9 mouse cellular contexts compared by ENCODE assay signal in genomic region chr16:20547423-20547822, GRCm38 (mm10). TPM values are rescaled to one million over a fixed set of nuclear protein-coding genes. Genes with fewer than 3 reads are reported as not detected.
A peak's percentile ranks its signal among the peaks of the same experiment; 100 is the strongest.
DNase-seq lines count a peak whose midpoint lies in the region; ATAC-seq lines count a peak whose summit lies in the region.
"Had no signal": no experiment of that assay in that cellular context is flagged by ENCODE, and none has a peak within 500 bp of the region (broad histone marks: within the 10 kb centered on the region; RNA-seq: fewer than 3 reads in every experiment).

No protein-coding gene starts in this region.

- peaks cover 53% of the 10 kb centered on the region for H3K36me3 ChIP-seq in kidney, embryonic 14.5 days (ENCODE audit: control insufficient read depth, insufficient read depth, low read length)
- H3K36me3 ChIP-seq in embryonic facial prominence, embryonic 11.5 days (replicated peaks; ENCODE audit: control insufficient read depth, insufficient read depth, low read depth, low read length) = peaks cover 14% of the 10 kb centered on the region
- H3K36me3 ChIP-seq in limb, embryonic 13.5 days = peaks cover 61% of the 10 kb centered on the region
- H3K36me3 ChIP-seq in neural tube, embryonic 13.5 days = peaks cover 65% of the 10 kb centered on the region

- peak overlapping the region; percentile 25; the same call in 1 of the 2 replicates for H3K27ac ChIP-seq in kidney, embryonic 14.5 days (ENCODE audit: low read depth, low read length)
- H3K27ac ChIP-seq in embryonic facial prominence, embryonic 11.5 days (replicated peaks; ENCODE audit: low read depth, low read length) = no peak overlapping the region
- no peak overlapping the region for H3K27ac ChIP-seq in limb, embryonic 13.5 days
- 0 out of 2 replicates have a peak overlapping the region, but pooled peaks have one; percentile 2 for H3K27ac ChIP-seq in neural tube, embryonic 13.5 days (replicated peaks)

- 50% methylated on average over 5 of the region's 5 CpGs for WGBS in kidney, embryonic 14.5 days
- WGBS in embryonic facial prominence, embryonic 11.5 days = 56% methylated on average over 5 of the region's 5 CpGs
- 44% methylated on average over 5 of the region's 5 CpGs for WGBS in limb, embryonic 13.5 days
- WGBS in neural tube, embryonic 13.5 days = 65% methylated on average over 5 of the region's 5 CpGs

- H3K9ac ChIP-seq in kidney, embryonic 14.5 days (ENCODE audit: low read depth, low read length) = peak overlapping the region; percentile 64; the same call in 1 of the 2 replicates
- H3K9ac ChIP-seq in embryonic facial prominence, embryonic 11.5 days (replicated peaks; ENCODE audit: low read length) = no peak overlapping the region
- peak overlapping the region; percentile 71 for H3K9ac ChIP-seq in limb, embryonic 13.5 days
- H3K9ac ChIP-seq in neural tube, embryonic 13.5 days = peak overlapping the region; percentile 61

- H3K9me3 ChIP-seq in kidney, embryonic 14.5 days (ENCODE audit: control insufficient read depth, low read length) = no peaks in the 10 kb centered on the region
- no peaks in the 10 kb centered on the region for H3K9me3 ChIP-seq in embryonic facial prominence, embryonic 11.5 days (replicated peaks; ENCODE audit: control insufficient read depth, low read length)
- no peaks in the 10 kb centered on the region for H3K9me3 ChIP-seq in limb, embryonic 13.5 days
- no peaks in the 10 kb centered on the region for H3K9me3 ChIP-seq in neural tube, embryonic 13.5 days

- H3K4me1 ChIP-seq in kidney, embryonic 14.5 days (ENCODE audit: control insufficient read depth, insufficient read depth, low read length) = peaks cover 11% of the 10 kb centered on the region; the same call in 1 of the 2 replicates
- no peaks in the 10 kb centered on the region for H3K4me1 ChIP-seq in embryonic facial prominence, embryonic 11.5 days (ENCODE audit: control insufficient read depth, insufficient read depth, low read length)
- peaks cover 19% of the 10 kb centered on the region for H3K4me1 ChIP-seq in limb, embryonic 13.5 days
- H3K4me1 ChIP-seq in neural tube, embryonic 13.5 days (replicated peaks) = peaks cover 25% of the 10 kb centered on the region

- ATAC-seq in kidney, embryonic 14.5 days (ENCODE audit: low FRiP score, low TSS enrichment) = no peak
- no peak for ATAC-seq in embryonic facial prominence, embryonic 11.5 days (replicated peaks; ENCODE audit: insufficient number of reproducible peaks, low FRiP score, low TSS enrichment, low read depth)
- ATAC-seq in limb, embryonic 13.5 days (ENCODE audit: low FRiP score, low read depth) = no peak
- ATAC-seq in neural tube, embryonic 13.5 days (ENCODE audit: low read depth) = no peak

- H3K4me2 ChIP-seq in kidney, embryonic 14.5 days (replicated peaks; ENCODE audit: low read depth, low read length) = peak overlapping the region; percentile 48
- peak overlapping the region; percentile 70 for H3K4me2 ChIP-seq in embryonic facial prominence, embryonic 11.5 days (ENCODE audit: low read depth, low read length)
- H3K4me2 ChIP-seq in limb, embryonic 13.5 days (replicated peaks) = peak overlapping the region; percentile 81
- peak overlapping the region; percentile 93 for H3K4me2 ChIP-seq in neural tube, embryonic 13.5 days

- H3K4me3 ChIP-seq in kidney, embryonic 14.5 days (ENCODE audit: low read length) = peak overlapping the region; percentile 74
- 0 out of 2 replicates have a peak overlapping the region, but pooled peaks have one; percentile 60 for H3K4me3 ChIP-seq in embryonic facial prominence, embryonic 11.5 days (ENCODE audit: low read depth, low read length)
- peak overlapping the region; percentile 74 for H3K4me3 ChIP-seq in limb, embryonic 13.5 days
- peak overlapping the region; percentile 93 for H3K4me3 ChIP-seq in neural tube, embryonic 13.5 days

- DNase-seq in kidney, postnatal 10 days = no peak
- no peak for DNase-seq in embryonic facial prominence, embryonic 11.5 days (ENCODE audit: low spot score)
- DNase-seq in layer of hippocampus, postnatal 10 days (ENCODE audit: low spot score in 2 of 2) = no peak
- DNase-seq in urinary bladder, postnatal 25 days (ENCODE audit: low spot score) = no peak
- DNase-seq in ovary, postnatal 10 days (ENCODE audit: low spot score) = no peak

- H3K27me3 ChIP-seq in kidney, embryonic 14.5 days (ENCODE audit: control insufficient read depth, insufficient read depth, low read length) = no peaks in the 10 kb centered on the region
- no peaks in the 10 kb centered on the region for H3K27me3 ChIP-seq in embryonic facial prominence, embryonic 11.5 days (ENCODE audit: control insufficient read depth, insufficient read depth, low read length)
- H3K27me3 ChIP-seq in limb, embryonic 13.5 days = no peaks in the 10 kb centered on the region
- H3K27me3 ChIP-seq in neural tube, embryonic 13.5 days = no peaks in the 10 kb centered on the region

RNA-seq across cellular contexts. Expression of gene Abcf3, which starts 1.0 kb away (rescaled TPM):
- 42.6 and 44.5 TPM in 2 replicates for polyA plus RNA-seq in kidney, embryonic 14.5 days (2014; fragmentation: Nextera tagmentation; extraction: Ambion mirVana)
- 56.3 and 58.1 TPM in 2 replicates for polyA plus RNA-seq in embryonic facial prominence, embryonic 11.5 days (2014; fragmentation: Nextera tagmentation; extraction: Ambion mirVana)
- 68.1 and 78.1 TPM in 2 replicates for polyA plus RNA-seq in limb, embryonic 13.5 days (2015; fragmentation: Nextera tagmentation; extraction: Ambion mirVana)
- 72.2 and 81.5 TPM in 2 replicates for polyA plus RNA-seq in neural tube, embryonic 13.5 days (2015; fragmentation: Nextera tagmentation; extraction: Ambion mirVana)
- 10 to 100 TPM; 61.3 to 90.1 TPM for total RNA-seq in layer of hippocampus, postnatal 10 days (2021)

RNA-seq across cellular contexts. Expression of gene Ap2m1, which starts 12.1 kb away (rescaled TPM):
- 607 TPM in 2 replicates for polyA plus RNA-seq in kidney, embryonic 14.5 days (2014; fragmentation: Nextera tagmentation; extraction: Ambion mirVana)
- polyA plus RNA-seq in embryonic facial prominence, embryonic 11.5 days (2014; fragmentation: Nextera tagmentation; extraction: Ambion mirVana) = 726 and 756 TPM in 2 replicates
- 629 and 657 TPM in 2 replicates for polyA plus RNA-seq in limb, embryonic 13.5 days (2015; fragmentation: Nextera tagmentation; extraction: Ambion mirVana)
- polyA plus RNA-seq in neural tube, embryonic 13.5 days (2015; fragmentation: Nextera tagmentation; extraction: Ambion mirVana) = 1,020 and 1,063 TPM in 2 replicates
- total RNA-seq in layer of hippocampus, postnatal 10 days (2021) = 100 to 1,000 TPM; 893 to 941 TPM

RNA-seq across cellular contexts. Expression of gene Dvl3, which starts 30.6 kb away (rescaled TPM):
- 29.1 and 30.5 TPM in 2 replicates for polyA plus RNA-seq in kidney, embryonic 14.5 days (2014; fragmentation: Nextera tagmentation; extraction: Ambion mirVana)
- 37.1 and 38.5 TPM in 2 replicates for polyA plus RNA-seq in embryonic facial prominence, embryonic 11.5 days (2014; fragmentation: Nextera tagmentation; extraction: Ambion mirVana)
- 28.0 and 28.7 TPM in 2 replicates for polyA plus RNA-seq in limb, embryonic 13.5 days (2015; fragmentation: Nextera tagmentation; extraction: Ambion mirVana)
- polyA plus RNA-seq in neural tube, embryonic 13.5 days (2015; fragmentation: Nextera tagmentation; extraction: Ambion mirVana) = 48.5 and 55.4 TPM in 2 replicates
- 10 to 100 TPM; 83.1 to 87.2 TPM for total RNA-seq in layer of hippocampus, postnatal 10 days (2021)

RNA-seq across cellular contexts. Expression of gene Vwa5b2, which starts 41.8 kb away (rescaled TPM):
- 0.79 and 1.3 TPM in 2 replicates for polyA plus RNA-seq in kidney, embryonic 14.5 days (2014; fragmentation: Nextera tagmentation; extraction: Ambion mirVana)
- polyA plus RNA-seq in embryonic facial prominence, embryonic 11.5 days (2014; fragmentation: Nextera tagmentation; extraction: Ambion mirVana) = 1.4 TPM in 2 replicates
- polyA plus RNA-seq in limb, embryonic 13.5 days (2015; fragmentation: Nextera tagmentation; extraction: Ambion mirVana) = 0.73 and 1.5 TPM in 2 replicates
- 23.8 and 27.0 TPM in 2 replicates for polyA plus RNA-seq in neural tube, embryonic 13.5 days (2015; fragmentation: Nextera tagmentation; extraction: Ambion mirVana)
- 10 to 100 TPM; 44.4 to 45.6 TPM for total RNA-seq in layer of hippocampus, postnatal 10 days (2021)
- polyA plus RNA-seq: thymus, postnatal 0 days had no signal

RNA-seq across cellular contexts. Expression of gene Eif2b5, which starts 48.8 kb away (rescaled TPM):
- polyA plus RNA-seq in kidney, embryonic 14.5 days (2014; fragmentation: Nextera tagmentation; extraction: Ambion mirVana) = 68.6 and 115 TPM in 2 replicates
- 144 and 156 TPM in 2 replicates for polyA plus RNA-seq in embryonic facial prominence, embryonic 11.5 days (2014; fragmentation: Nextera tagmentation; extraction: Ambion mirVana)
- polyA plus RNA-seq in limb, embryonic 13.5 days (2015; fragmentation: Nextera tagmentation; extraction: Ambion mirVana) = 109 and 113 TPM in 2 replicates
- 102 and 103 TPM in 2 replicates for polyA plus RNA-seq in neural tube, embryonic 13.5 days (2015; fragmentation: Nextera tagmentation; extraction: Ambion mirVana)
- total RNA-seq in layer of hippocampus, postnatal 10 days (2021) = 10 to 100 TPM; 59.6 to 61.7 TPM

Comparison
In these comparisons a context has a peak if more than half of its experiments do, and no peak if none do; other contexts are left out.
1. H3K27ac ChIP-seq: peak in kidney, embryonic 14.5 days (single experiment) and neural tube, embryonic 13.5 days (single experiment); none in embryonic facial prominence, embryonic 11.5 days (single experiment) and limb, embryonic 13.5 days (single experiment).
2. Peak in every context shown above with its lines, with median percentiles within 50 percentile points of each other: H3K4me2 ChIP-seq and H3K4me3 ChIP-seq.